Mouse (Mus musculus) G1E (cell line): ENCODE data around the gene Pde4c.

Experiments
- CTCF ChIP-seq: IDR thresholded peaks from 2 replicates; pipeline ENCODE4 v1.5.1; 2012; ENCODE audit warnings: low read depth, low read length, inconsistent platforms, mixed read lengths
- GATA1 ChIP-seq: IDR thresholded peaks from 2 replicates; pipeline ENCODE4 v1.6.1; 2012; ENCODE audit warnings: borderline replicate concordance, low read length, inconsistent platforms, mixed read lengths
- GATA2 ChIP-seq: IDR thresholded peaks from 2 replicates; pipeline ENCODE4 v1.6.1; 2012; ENCODE audit warnings: low read depth, low read length, inconsistent platforms, borderline replicate concordance
- POLR2AphosphoS5 ChIP-seq: IDR thresholded peaks from 2 replicates; pipeline ENCODE4 v1.6.1; 2012; ENCODE audit warnings: low read depth, low read length, inconsistent platforms; ENCODE audit not compliant: insufficient replicate concordance
- TAL1 ChIP-seq: conservative IDR thresholded peaks from 2 replicates; pipeline ENCODE4 v1.6.1; 2012; ENCODE audit warnings: low read depth, low read length, inconsistent platforms, mixed read lengths

GRCm38 (mm10) chr8:70680039-70680438, 43.5 kb upstream of the Pde4c start:
- TF ChIP-seq CTCF (no peak), GATA1 (no peak), POLR2AphosphoS5 (no peak), TAL1 (no peak), GATA2 (no peak)
